Mouse (Mus musculus) bone marrow, adult 2 months (tissue): ENCODE results near the gene Rptor.

Experiments
- CTCF ChIP-seq: fragments of 200-500 bp; IDR thresholded peaks from 2 replicates; pipeline ENCODE4 v1.5.1; 2011; ENCODE audit warnings: low read length, control low read depth; ENCODE audit not compliant: control insufficient read depth, insufficient read depth
- POLR2A ChIP-seq: fragments of 200-500 bp; IDR thresholded peaks from 2 replicates; pipeline ENCODE4 v1.6.1; 2011; ENCODE audit warnings: low read depth, mild to moderate bottlenecking, control low read depth, low read length, borderline replicate concordance; ENCODE audit not compliant: control insufficient read depth

DNA sequence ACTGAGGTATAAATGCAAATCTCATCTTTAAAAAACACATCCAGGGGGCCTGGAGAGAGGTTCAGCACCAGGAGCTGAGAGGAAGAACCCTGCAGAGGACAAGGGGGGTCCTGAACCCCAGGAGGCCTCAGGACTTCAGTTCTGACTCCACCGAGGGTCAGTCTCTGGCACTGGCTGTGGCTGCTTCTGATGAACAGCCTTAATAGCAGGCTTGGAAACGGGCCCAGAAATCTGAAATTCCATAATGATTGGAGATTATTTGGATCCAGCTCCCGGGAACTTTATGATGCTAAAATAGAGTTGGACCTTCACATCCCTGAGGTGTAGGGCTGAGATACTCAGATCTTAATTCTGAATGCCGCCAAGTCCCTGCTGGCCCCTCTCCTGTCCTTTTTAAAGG, 25.9 kb upstream of the Rptor start:
- TF ChIP-seq CTCF (no peak), POLR2A (no peak)
